Mouse (Mus musculus) heart, postnatal 0 days (tissue): ENCODE results near the gene Frem1.

ENCODE experiments used
- CTCF ChIP-seq: IDR thresholded peaks from 2 replicates; pipeline ENCODE4 v1.5.1; 2016; ENCODE audit warnings: antibody characterized with exemption, control low read depth, low read depth
- EP300 ChIP-seq: IDR thresholded peaks from 2 replicates; pipeline ENCODE4 v1.6.1; 2016; ENCODE audit warnings: antibody characterized with exemption, low read depth

- TF ChIP-seq EP300 (no peak), CTCF (no peak)
These were observed at the start of gene Frem1 for GRCm38 (mm10) chr4:83051634-83052577.
